In the genomic region with DNA sequence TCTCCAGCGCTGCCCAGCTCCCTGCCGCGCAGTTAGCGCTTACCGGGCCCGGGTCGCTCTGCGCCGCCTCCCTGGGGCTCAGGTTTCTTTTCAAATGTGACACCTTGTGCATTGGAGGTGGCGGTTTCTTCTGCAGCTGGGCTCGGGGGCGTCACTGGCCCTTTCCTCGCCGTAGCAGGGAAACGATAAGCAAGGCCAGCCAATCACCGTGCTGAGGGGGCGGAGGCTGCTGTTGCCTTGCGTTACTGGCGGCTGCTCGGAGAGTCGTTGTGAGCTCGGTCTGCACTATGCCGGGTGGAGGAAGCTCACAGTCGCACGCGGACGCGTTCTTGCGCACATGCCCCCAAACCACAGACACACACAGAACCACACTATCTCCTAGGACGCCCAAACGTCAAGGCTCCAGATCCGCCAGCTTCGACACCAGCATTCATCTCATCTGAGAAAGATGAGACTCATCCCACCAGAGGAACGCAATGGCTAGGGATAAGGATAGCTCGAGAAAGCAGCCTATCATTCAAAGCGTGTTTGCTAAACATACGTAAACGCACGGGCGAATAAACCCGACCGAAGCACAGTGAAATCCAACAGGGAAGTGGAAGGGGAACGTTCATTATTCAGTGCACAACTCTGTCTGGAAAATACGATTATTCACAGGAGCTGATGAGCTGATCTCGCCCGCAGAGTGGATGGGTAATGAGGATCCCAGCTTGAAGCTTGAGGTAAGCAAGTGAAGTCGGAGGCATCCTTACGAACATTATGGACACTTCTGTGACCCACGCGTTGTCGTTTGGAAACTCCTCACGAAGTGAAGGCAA, we compare ENCODE assay signal across 7 mouse cellular contexts. TPM values are rescaled to one million over a fixed set of nuclear protein-coding genes. Genes with fewer than 3 reads are reported as not detected.
DNase-seq lines count a peak whose midpoint lies in the region; ATAC-seq and TF ChIP-seq lines count a peak whose summit lies in the region.

A gene (minus strand): TSS at position 137 of the 818 bp plus-strand sequence.

- peak within 1 kb of the TSS; percentile 84 for H3K27ac ChIP-seq in bone marrow, adult 2 months (ENCODE audit: control insufficient read depth, insufficient read depth, low read depth, low read length, poor library complexity)
- no peak within 1 kb of the TSS for H3K27ac ChIP-seq in embryonic facial prominence, embryonic 15.5 days (replicated peaks)
- H3K27ac ChIP-seq in heart, embryonic 10.5 days = 0 out of 2 replicates have a peak within 1 kb of the TSS, but pooled peaks have one; percentile 16
- no peak within 1 kb of the TSS for H3K27ac ChIP-seq in kidney, embryonic 14.5 days (ENCODE audit: low read depth, low read length)
- H3K27ac ChIP-seq in limb, embryonic 15.5 days = no peak within 1 kb of the TSS; the same call in 1 of the 2 replicates
- peak within 1 kb of the TSS; percentile 73 for H3K27ac ChIP-seq in midbrain, postnatal 0 days (ENCODE audit: low read depth, low read length)

- peak within 1 kb of the TSS; percentile 28 for H3K9ac ChIP-seq in embryonic facial prominence, embryonic 15.5 days
- H3K9ac ChIP-seq in kidney, embryonic 14.5 days (ENCODE audit: low read depth, low read length) = peak within 1 kb of the TSS; percentile 40; the same call in 1 of the 2 replicates
- H3K9ac ChIP-seq in limb, embryonic 15.5 days = 0 out of 2 replicates have a peak within 1 kb of the TSS, but pooled peaks have one; percentile 3
- peak within 1 kb of the TSS; percentile 69 for H3K9ac ChIP-seq in midbrain, postnatal 0 days (replicated peaks; ENCODE audit: low read length, poor library complexity, severe bottlenecking)

- peaks cover 6% of the 10 kb centered on the region for H3K27me3 ChIP-seq in embryonic facial prominence, embryonic 15.5 days
- peaks cover 21% of the 10 kb centered on the region for H3K27me3 ChIP-seq in heart, embryonic 10.5 days (ENCODE audit: insufficient read depth, poor library complexity, severe bottlenecking)
- no peaks in the 10 kb centered on the region for H3K27me3 ChIP-seq in kidney, embryonic 14.5 days (ENCODE audit: control insufficient read depth, insufficient read depth, low read length)
- peaks cover 18% of the 10 kb centered on the region for H3K27me3 ChIP-seq in limb, embryonic 15.5 days
- no peaks in the 10 kb centered on the region for H3K27me3 ChIP-seq in midbrain, postnatal 0 days (ENCODE audit: insufficient read depth, low read length)

- peak; percentile 95 for ATAC-seq in embryonic facial prominence, embryonic 15.5 days (ENCODE audit: insufficient number of reproducible peaks, low FRiP score, low TSS enrichment, low read depth)
- peak; percentile 97 for ATAC-seq in kidney, embryonic 14.5 days (ENCODE audit: low FRiP score, low TSS enrichment)
- ATAC-seq in limb, embryonic 15.5 days (ENCODE audit: insufficient number of reproducible peaks, low FRiP score, low TSS enrichment, low read depth) = peak; percentile 89
- peak; percentile 97 for ATAC-seq in midbrain, postnatal 0 days (ENCODE audit: low FRiP score)

- no peaks in the 10 kb centered on the region for H3K9me3 ChIP-seq in embryonic facial prominence, embryonic 15.5 days (replicated peaks)
- no peaks in the 10 kb centered on the region for H3K9me3 ChIP-seq in heart, embryonic 10.5 days
- H3K9me3 ChIP-seq in kidney, embryonic 14.5 days (ENCODE audit: control insufficient read depth, low read length) = no peaks in the 10 kb centered on the region
- H3K9me3 ChIP-seq in limb, embryonic 15.5 days = no peaks in the 10 kb centered on the region
- H3K9me3 ChIP-seq in midbrain, postnatal 0 days (ENCODE audit: low read length) = no peaks in the 10 kb centered on the region

- no peak for TF ChIP-seq CTCF in bone marrow, adult 2 months (IDR thresholded peaks at IDR 0.05; ENCODE audit: control insufficient read depth, insufficient read depth, low read length)
- TF ChIP-seq CTCF in midbrain, postnatal 0 days (IDR thresholded peaks at IDR 0.05) = no peak

- H3K4me1 ChIP-seq in bone marrow, adult 2 months (ENCODE audit: control insufficient read depth, insufficient read depth, low read length) = no peaks in the 10 kb centered on the region; the same call in 1 of the 2 replicates
- peaks cover 16% of the 10 kb centered on the region for H3K4me1 ChIP-seq in embryonic facial prominence, embryonic 15.5 days
- peaks cover 14% of the 10 kb centered on the region; the same call in 1 of the 2 replicates for H3K4me1 ChIP-seq in heart, embryonic 10.5 days
- H3K4me1 ChIP-seq in kidney, embryonic 14.5 days (ENCODE audit: control insufficient read depth, insufficient read depth, low read length) = peaks cover 10% of the 10 kb centered on the region
- H3K4me1 ChIP-seq in limb, embryonic 15.5 days = peaks cover 19% of the 10 kb centered on the region; the same call in 1 of the 2 replicates
- no peaks in the 10 kb centered on the region for H3K4me1 ChIP-seq in midbrain, postnatal 0 days (ENCODE audit: insufficient read depth, low read length)

- peak within 1 kb of the TSS; percentile 80 for H3K4me3 ChIP-seq in bone marrow, adult 2 months (replicated peaks; ENCODE audit: control insufficient read depth, low read depth, low read length)
- peak within 1 kb of the TSS; percentile 65 for H3K4me3 ChIP-seq in embryonic facial prominence, embryonic 15.5 days (replicated peaks)
- peak within 1 kb of the TSS; percentile 68 for H3K4me3 ChIP-seq in heart, embryonic 10.5 days
- H3K4me3 ChIP-seq in kidney, embryonic 14.5 days (ENCODE audit: low read length) = peak within 1 kb of the TSS; percentile 43
- peak within 1 kb of the TSS; percentile 56 for H3K4me3 ChIP-seq in limb, embryonic 15.5 days
- H3K4me3 ChIP-seq in midbrain, postnatal 0 days (ENCODE audit: low read depth, low read length) = peak within 1 kb of the TSS; percentile 48

- DNase-seq in heart, embryonic 10.5 days (ENCODE audit: low spot score) = peak; percentile 88
- DNase-seq in midbrain, postnatal 0 days (ENCODE audit: low spot score) = peak; percentile 95
- DNase-seq in spleen, postnatal 10 days (ENCODE audit: low spot score in 2 of 2) = peak; percentile 59 to 86

- peak; percentile 98 for TF ChIP-seq POLR2A in bone marrow, adult 2 months (IDR thresholded peaks at IDR 0.05; ENCODE audit: borderline replicate concordance, control insufficient read depth, low read depth, low read length)

- no peaks in the 10 kb centered on the region for H3K36me3 ChIP-seq in embryonic facial prominence, embryonic 15.5 days
- H3K36me3 ChIP-seq in heart, embryonic 10.5 days = no peaks in the 10 kb centered on the region
- no peaks in the 10 kb centered on the region for H3K36me3 ChIP-seq in kidney, embryonic 14.5 days (ENCODE audit: control insufficient read depth, insufficient read depth, low read length)
- H3K36me3 ChIP-seq in limb, embryonic 15.5 days = no peaks in the 10 kb centered on the region
- H3K36me3 ChIP-seq in midbrain, postnatal 0 days (ENCODE audit: insufficient read depth, low read length) = no peaks in the 10 kb centered on the region

- WGBS in bone marrow, adult 2 months = under 1% methylated on average over 52 of the region's 52 CpGs
- WGBS in embryonic facial prominence, embryonic 15.5 days = under 1% methylated on average over 52 of the region's 52 CpGs
- WGBS in heart, embryonic 10.5 days = under 1% methylated on average over 52 of the region's 52 CpGs
- WGBS in kidney, embryonic 14.5 days = under 1% methylated on average over 52 of the region's 52 CpGs
- under 1% methylated on average over 52 of the region's 52 CpGs for WGBS in limb, embryonic 15.5 days
- WGBS in midbrain, postnatal 0 days = under 1% methylated on average over 52 of the region's 52 CpGs

- peak within 1 kb of the TSS; percentile 88 for H3K4me2 ChIP-seq in embryonic facial prominence, embryonic 15.5 days (replicated peaks)
- peak within 1 kb of the TSS; percentile 86 for H3K4me2 ChIP-seq in kidney, embryonic 14.5 days (replicated peaks; ENCODE audit: low read depth, low read length)
- peak within 1 kb of the TSS; percentile 90 for H3K4me2 ChIP-seq in limb, embryonic 15.5 days
- peak within 1 kb of the TSS; percentile 51 for H3K4me2 ChIP-seq in midbrain, postnatal 0 days (ENCODE audit: low read depth, low read length, poor library complexity, severe bottlenecking)

RNA-seq across cellular contexts. Expression of the gene that starts here (rescaled TPM):
- 1.7 and 6.4 TPM in 2 replicates for polyA plus RNA-seq in bone marrow, adult 2 months (2011; ENCODE audit: insufficient read depth, insufficient read length, low replicate concordance, missing spikeins)
- 3.8 and 4.2 TPM in 2 replicates for polyA plus RNA-seq in embryonic facial prominence, embryonic 15.5 days (2015; fragmentation: Nextera tagmentation; extraction: Ambion mirVana)
- polyA plus RNA-seq in heart, embryonic 10.5 days (2016; fragmentation: Nextera tagmentation; extraction: Ambion mirVana) = 0.46 and 2.1 TPM in 2 replicates
- polyA plus RNA-seq in kidney, embryonic 14.5 days (2014; fragmentation: Nextera tagmentation; extraction: Ambion mirVana) = 3.1 and 4.0 TPM in 2 replicates
- 4.2 and 4.9 TPM in 2 replicates for polyA plus RNA-seq in limb, embryonic 15.5 days (2015; fragmentation: Nextera tagmentation; extraction: Ambion mirVana)
- 60.5 and 69.1 TPM in 2 replicates for total RNA-seq in midbrain, postnatal 0 days (2014; rRNA removed)
- polyA plus RNA-seq in midbrain, postnatal 0 days (2015; fragmentation: Nextera tagmentation; extraction: Ambion mirVana) = 19.9 and 20.1 TPM in 2 replicates

Comparison
In these comparisons a context has a peak if more than half of its experiments do, and no peak if none do; other contexts are left out.
1. H3K27ac ChIP-seq: peak in bone marrow, adult 2 months (single experiment), heart, embryonic 10.5 days (single experiment) and midbrain, postnatal 0 days (single experiment); none in embryonic facial prominence, embryonic 15.5 days (single experiment), kidney, embryonic 14.5 days (single experiment) and limb, embryonic 15.5 days (single experiment).
2. H3K9ac ChIP-seq: peak in every context shown above with its lines; median percentile 69 in midbrain, postnatal 0 days; 40 in kidney, embryonic 14.5 days; 28 in embryonic facial prominence, embryonic 15.5 days; 3 in limb, embryonic 15.5 days.
3. Peak in every context shown above with its lines, with median percentiles within 50 percentile points of each other: H3K4me3 ChIP-seq, ATAC-seq, H3K4me2 ChIP-seq and DNase-seq.